Mouse (Mus musculus): Measurements from ENCODE around the gene Ciao2b. TPM values are rescaled to one million over a fixed set of nuclear protein-coding genes. Genes with fewer than 3 reads are reported as not detected.

Ciao2b gene
- polyA plus RNA-seq, 2 experiments, result 71.1 to 81.9 TPM

GRCm38 (mm10) chr8:104598496-104598895 lies 43.3 kb downstream of the Ciao2b start:
- TF ChIP-seq POLR2A (IDR thresholded peaks at IDR 0.05; ENCODE audit: borderline replicate concordance, extremely low read depth, insufficient read depth, insufficient read length), result no peak
- Histone ChIP-seq H3K4me1 (ENCODE audit: control insufficient read depth, insufficient read depth, low read length) (peaks cover 3% of the 10 kb centered on the region; the same call in 1 of the 2 replicates), H3K36me3 (ENCODE audit: control insufficient read depth, insufficient read depth, low read length) (peaks cover 34% of the 10 kb centered on the region), H3K4me2 (replicated peaks; ENCODE audit: low read depth, low read length, severe bottlenecking) (no peak overlapping the region), H3K27me3 (ENCODE audit: control insufficient read depth, insufficient read depth, low read length) (no peaks in the 10 kb centered on the region), H3K4me3 (replicated peaks; ENCODE audit: low read length) (no peak overlapping the region), H3K9ac (ENCODE audit: low read depth, low read length, severe bottlenecking) (no peak overlapping the region), H3K9me3 (ENCODE audit: control insufficient read depth, low read length) (no peaks in the 10 kb centered on the region), H3K27ac (replicated peaks; ENCODE audit: low read depth, low read length) (no peak overlapping the region)
- DNase-seq (ENCODE audit: low spot score), result no peak
- 30% methylated on average over 6 of the region's 6 CpGs for WGBS
- no peak for ATAC-seq (ENCODE audit: low FRiP score, low read depth)

GRCm38 (mm10) chr8:104597656-104598055 lies 44.1 kb downstream of the Ciao2b start:
- DNase-seq (ENCODE audit: low spot score) (no peak), ATAC-seq (ENCODE audit: low FRiP score, low read depth) (no peak)
- Histone ChIP-seq H3K27ac (replicated peaks; ENCODE audit: low read depth, low read length) (no peak overlapping the region), H3K4me1 (ENCODE audit: control insufficient read depth, insufficient read depth, low read length) (peaks cover 3% of the 10 kb centered on the region; the same call in 1 of the 2 replicates), H3K9ac (ENCODE audit: low read depth, low read length, severe bottlenecking) (no peak overlapping the region), H3K4me2 (replicated peaks; ENCODE audit: low read depth, low read length, severe bottlenecking) (no peak overlapping the region), H3K4me3 (replicated peaks; ENCODE audit: low read length) (no peak overlapping the region), H3K36me3 (ENCODE audit: control insufficient read depth, insufficient read depth, low read length) (peaks cover 36% of the 10 kb centered on the region), H3K27me3 (ENCODE audit: control insufficient read depth, insufficient read depth, low read length) (no peaks in the 10 kb centered on the region), H3K9me3 (ENCODE audit: control insufficient read depth, low read length) (no peaks in the 10 kb centered on the region)
- TF ChIP-seq POLR2A (IDR thresholded peaks at IDR 0.05; ENCODE audit: borderline replicate concordance, extremely low read depth, insufficient read depth, insufficient read length), result no peak
- WGBS, result 67% methylated on average over 6 of the region's 6 CpGs

GRCm38 (mm10) chr8:104595773-104596536 lies 45.8 kb downstream of the Ciao2b start:
- 85% methylated on average over 21 of the region's 21 CpGs for WGBS
- no peak for TF ChIP-seq POLR2A (IDR thresholded peaks at IDR 0.05; ENCODE audit: borderline replicate concordance, extremely low read depth, insufficient read depth, insufficient read length)
- no peak overlapping the region for H3K27ac ChIP-seq (replicated peaks; ENCODE audit: low read depth, low read length)

GRCm38 (mm10) chr8:104594611-104595362 lies 47.0 kb downstream of the Ciao2b start:
- peaks cover 7% of the 10 kb centered on the region for H3K4me1 ChIP-seq (ENCODE audit: control insufficient read depth, insufficient read depth, low read length)
- no peak overlapping the region for H3K9ac ChIP-seq (ENCODE audit: low read depth, low read length, severe bottlenecking)
- WGBS, result 95% methylated on average over 19 of the region's 19 CpGs
- peaks cover 36% of the 10 kb centered on the region for H3K36me3 ChIP-seq (ENCODE audit: control insufficient read depth, insufficient read depth, low read length)
- no peaks in the 10 kb centered on the region for H3K27me3 ChIP-seq (ENCODE audit: control insufficient read depth, insufficient read depth, low read length)
- DNase-seq (ENCODE audit: low spot score) (no peak), ATAC-seq (ENCODE audit: low FRiP score, low read depth) (no peak)
- no peak for TF ChIP-seq POLR2A (IDR thresholded peaks at IDR 0.05; ENCODE audit: borderline replicate concordance, extremely low read depth, insufficient read depth, insufficient read length)
- H3K4me2 ChIP-seq (replicated peaks; ENCODE audit: low read depth, low read length, severe bottlenecking), result no peak overlapping the region
- H3K4me3 ChIP-seq (replicated peaks; ENCODE audit: low read length), result no peak overlapping the region
- no peaks in the 10 kb centered on the region for H3K9me3 ChIP-seq (ENCODE audit: control insufficient read depth, low read length)
- H3K27ac ChIP-seq (replicated peaks; ENCODE audit: low read depth, low read length), result no peak overlapping the region

More at GRCm38 (mm10) chr8:104595773-104596536, 45.8 kb downstream of the Ciao2b start:
- ATAC-seq (ENCODE audit: low FRiP score, low read depth) (no peak), DNase-seq (ENCODE audit: low spot score) (no peak)
- Histone ChIP-seq H3K9me3 (ENCODE audit: control insufficient read depth, low read length) (no peaks in the 10 kb centered on the region), H3K4me3 (replicated peaks; ENCODE audit: low read length) (no peak overlapping the region), H3K36me3 (ENCODE audit: control insufficient read depth, insufficient read depth, low read length) (peaks cover 36% of the 10 kb centered on the region), H3K27me3 (ENCODE audit: control insufficient read depth, insufficient read depth, low read length) (no peaks in the 10 kb centered on the region), H3K9ac (ENCODE audit: low read depth, low read length, severe bottlenecking) (no peak overlapping the region), H3K4me2 (replicated peaks; ENCODE audit: low read depth, low read length, severe bottlenecking) (no peak overlapping the region), H3K4me1 (ENCODE audit: control insufficient read depth, insufficient read depth, low read length) (peaks cover 4% of the 10 kb centered on the region; the same call in 1 of the 2 replicates)

- no peak for TF ChIP-seq POLR2A (IDR thresholded peaks at IDR 0.05; ENCODE audit: borderline replicate concordance, extremely low read depth, insufficient read depth, insufficient read length)
- Histone ChIP-seq H3K9ac (ENCODE audit: low read depth, low read length, severe bottlenecking) (no peak overlapping the region), H3K27ac (replicated peaks; ENCODE audit: low read depth, low read length) (no peak overlapping the region), H3K36me3 (ENCODE audit: control insufficient read depth, insufficient read depth, low read length) (peaks cover 36% of the 10 kb centered on the region), H3K4me3 (replicated peaks; ENCODE audit: low read length) (no peak overlapping the region), H3K9me3 (ENCODE audit: control insufficient read depth, low read length) (no peaks in the 10 kb centered on the region), H3K4me2 (replicated peaks; ENCODE audit: low read depth, low read length, severe bottlenecking) (no peak overlapping the region), H3K4me1 (ENCODE audit: control insufficient read depth, insufficient read depth, low read length) (peaks cover 7% of the 10 kb centered on the region), H3K27me3 (ENCODE audit: control insufficient read depth, insufficient read depth, low read length) (no peaks in the 10 kb centered on the region)
- DNase-seq (ENCODE audit: low spot score) (no peak), ATAC-seq (ENCODE audit: low FRiP score, low read depth) (no peak)
- WGBS, result 90% methylated on average over 31 of the region's 31 CpGs
Observed at GRCm38 (mm10) chr8:104593536-104594325, 48.0 kb downstream of the Ciao2b start.

Data from limb, embryonic 14.5 days (tissue).